Mouse (Mus musculus): Measurements from ENCODE around the gene Plxna1.

The Plxna1 gene

DNA sequence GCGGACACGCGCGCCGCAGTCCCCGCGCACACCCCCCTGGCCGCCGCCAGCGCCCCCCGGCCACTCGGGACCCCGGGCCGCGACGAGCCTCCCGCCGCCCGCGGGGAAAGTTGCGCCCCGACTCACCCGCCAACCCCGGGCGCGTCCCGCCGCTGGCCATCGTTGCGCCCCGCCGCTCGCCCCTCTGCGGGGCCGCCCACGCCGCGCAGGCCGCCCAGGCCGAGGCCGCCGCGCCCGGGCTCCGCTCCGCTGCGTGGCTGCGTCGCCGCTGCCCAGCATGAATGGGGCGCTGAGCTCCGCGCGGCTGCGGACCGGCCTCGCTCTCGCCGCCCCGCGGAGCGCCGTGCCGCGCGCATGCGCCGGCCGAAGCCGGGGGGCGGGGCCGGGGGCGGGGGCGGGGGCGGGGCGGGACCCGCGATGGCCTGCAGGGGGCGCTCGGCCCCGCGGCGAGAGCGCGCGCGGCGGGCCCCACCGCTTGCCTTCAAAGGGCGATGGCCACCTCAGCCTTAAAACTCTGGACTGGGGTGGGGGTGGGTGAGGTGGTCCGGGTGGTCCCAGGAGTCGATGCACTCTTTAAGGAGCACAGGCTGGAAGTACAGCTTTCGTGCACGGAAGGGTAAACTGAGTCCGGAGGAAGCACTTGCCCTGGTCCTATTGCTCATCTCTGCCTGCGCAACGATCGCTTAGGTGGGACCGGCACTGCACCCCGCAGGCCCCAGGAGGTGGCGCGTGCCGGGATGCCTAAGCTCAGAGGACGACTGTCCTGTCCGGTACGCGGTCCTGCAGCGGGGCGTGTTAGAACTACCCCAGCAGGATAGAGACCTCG is at the start of gene Plxna1:
TSS of gene Plxna1 (minus strand) at position 340 of the 826 bp plus-strand sequence.
- peak; percentile 31 to 35 for DNase-seq (ENCODE audit: low spot score in 2 of 2)

DNA sequence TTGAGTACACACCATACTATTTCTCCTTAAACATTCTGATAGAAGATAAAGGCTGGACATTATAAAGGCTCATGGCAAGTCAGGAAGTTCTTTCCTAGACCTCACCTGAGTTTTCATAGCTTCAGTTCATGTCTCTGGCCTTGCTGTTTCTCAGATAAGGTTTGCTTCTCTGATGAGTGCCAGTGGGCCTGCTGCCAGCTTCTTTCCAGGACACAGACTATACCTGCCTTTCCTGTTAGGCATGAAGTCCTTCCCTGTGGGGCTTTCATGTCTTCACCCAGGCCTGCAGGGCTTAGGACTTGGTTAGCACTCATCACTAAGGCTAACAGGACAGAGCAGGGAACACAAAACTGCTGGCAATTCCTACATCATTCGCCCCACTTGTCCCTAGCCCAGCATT is 46.6 kb upstream of the Plxna1 start:
- no peak for DNase-seq (ENCODE audit: low spot score in 2 of 2)

DNA sequence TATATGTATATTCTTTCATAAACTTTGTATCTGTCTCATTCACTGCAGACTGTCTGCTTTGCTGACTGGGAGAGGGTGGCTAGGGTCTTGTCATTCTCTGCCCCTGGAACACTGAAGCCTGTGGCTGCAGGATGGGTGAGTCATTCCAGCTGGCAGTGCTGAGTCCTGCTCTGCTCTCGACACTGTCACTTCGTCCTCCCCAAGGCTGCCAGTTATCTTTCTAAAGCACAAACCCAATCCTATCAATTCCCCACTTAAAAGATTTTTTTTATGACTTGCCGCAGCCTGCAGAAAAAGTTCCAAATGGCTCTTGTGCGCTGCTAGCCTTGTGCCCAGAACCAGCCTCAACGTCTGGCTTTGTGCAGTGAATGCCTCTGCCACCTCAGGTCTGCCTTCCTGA is 45.8 kb upstream of the Plxna1 start:
- no peak for DNase-seq (ENCODE audit: low spot score in 2 of 2)

DNA sequence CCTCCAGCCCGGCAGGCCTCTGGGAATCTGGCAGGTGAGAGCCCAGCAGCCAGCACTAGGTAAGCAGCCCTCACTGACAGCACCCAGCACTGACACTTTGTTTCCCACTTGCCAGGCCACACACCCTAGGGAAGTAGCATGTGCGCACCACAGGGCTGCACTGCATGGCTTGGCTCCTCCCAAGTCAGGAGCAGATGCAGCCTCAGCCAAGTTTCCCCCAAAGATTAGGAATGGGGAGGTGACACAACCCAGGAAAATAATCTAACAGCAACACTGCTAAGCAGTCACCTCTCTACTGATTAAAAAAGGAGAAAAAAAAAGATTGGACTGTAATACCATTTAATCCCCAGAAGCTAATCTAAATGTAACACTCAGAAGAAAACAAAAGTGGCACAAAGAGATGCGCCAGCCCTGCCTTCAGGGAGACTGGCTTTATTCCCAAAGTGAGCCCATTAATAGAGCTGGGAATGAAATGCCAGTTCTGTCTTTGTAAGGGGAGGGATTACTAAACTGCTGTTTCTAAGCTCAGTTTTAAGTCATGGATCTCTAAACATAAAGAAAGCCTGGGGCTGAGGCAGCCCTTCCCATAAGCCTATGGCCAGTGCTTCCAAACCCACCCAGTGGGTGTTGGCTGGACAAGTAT is 44.9 kb upstream of the Plxna1 start:
- DNase-seq (ENCODE audit: low spot score in 2 of 2), result no peak

DNA sequence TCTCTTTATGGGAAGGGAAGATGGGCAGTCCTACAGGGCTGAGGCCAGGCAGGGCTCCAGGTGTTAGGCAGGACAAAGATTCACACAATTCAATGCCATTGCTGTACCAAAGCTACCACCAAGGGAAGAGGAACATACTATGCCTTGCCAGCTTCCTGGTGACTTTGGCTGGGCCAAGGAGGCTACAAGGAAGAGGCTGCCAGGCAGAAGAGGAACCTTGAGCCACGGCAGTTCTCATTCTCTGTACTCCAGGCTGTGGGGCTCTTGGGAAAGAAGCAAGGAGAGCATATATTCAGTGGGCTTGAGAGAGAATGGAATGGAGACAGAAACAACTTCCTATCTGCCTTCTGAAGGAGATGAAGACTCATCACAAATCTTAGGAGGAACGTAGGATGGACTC is 42.5 kb upstream of the Plxna1 start:
- no peak for DNase-seq (ENCODE audit: low spot score in 2 of 2)

DNA sequence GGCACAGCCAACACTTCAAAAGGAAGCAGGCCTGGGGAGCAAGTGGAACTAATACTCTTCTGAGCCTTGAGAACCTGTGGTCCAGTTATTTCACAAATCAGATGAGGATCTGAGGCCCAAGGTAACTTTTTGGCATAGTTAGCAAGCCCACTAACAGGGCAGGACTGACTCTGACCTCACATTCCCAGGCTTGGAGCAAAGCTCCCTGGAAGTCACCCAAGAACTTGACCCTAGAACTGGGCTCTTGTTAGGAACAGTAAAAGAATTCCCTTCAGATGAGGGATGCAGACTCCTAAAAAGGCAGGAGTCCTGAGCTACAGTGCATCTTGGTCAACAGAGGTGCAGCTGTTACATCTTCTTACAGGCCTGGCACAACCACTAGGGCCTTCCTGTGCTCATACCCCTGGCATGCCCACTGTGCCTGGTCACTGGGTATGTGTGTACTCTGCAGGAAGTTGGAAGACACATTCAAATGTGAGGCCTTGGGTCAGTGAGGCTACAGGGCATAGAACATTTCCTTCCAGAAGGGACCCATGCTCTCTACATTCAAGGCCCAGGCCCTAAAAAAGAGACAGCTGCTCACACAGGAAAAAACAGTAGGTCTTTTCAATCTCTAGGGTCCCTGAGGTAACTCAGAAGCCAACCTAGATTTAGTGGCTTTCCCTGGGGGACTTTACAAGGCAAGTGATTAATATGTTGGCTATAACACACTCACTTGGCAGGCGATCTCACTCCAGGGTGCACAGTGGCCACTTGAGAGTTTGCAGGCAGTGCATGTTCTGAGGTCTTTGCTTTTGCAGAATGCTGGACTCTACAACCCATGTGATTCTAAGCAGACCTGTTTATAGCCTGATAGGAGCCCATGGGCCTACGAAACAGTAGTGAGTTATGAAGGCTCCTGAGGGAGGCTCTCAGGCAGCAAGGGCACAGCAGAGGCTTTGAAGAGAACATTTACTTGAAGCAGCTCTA is 41.1 kb upstream of the Plxna1 start:
- DNase-seq (ENCODE audit: low spot score in 2 of 2), result no peak

GRCm38 (mm10) chr6:89402406-89402805 is 40.0 kb upstream of the Plxna1 start:
- DNase-seq (ENCODE audit: low spot score in 2 of 2), result no peak

- DNase-seq (ENCODE audit: low spot score in 2 of 2), result no peak
Observed at GRCm38 (mm10) chr6:89399564-89399963, 37.1 kb upstream of the Plxna1 start.

GRCm38 (mm10) chr6:89397919-89398318 is 35.5 kb upstream of the Plxna1 start:
- peak in 1 of 2 experiments; percentile 14 for DNase-seq (ENCODE audit: low spot score in 2 of 2)

DNA sequence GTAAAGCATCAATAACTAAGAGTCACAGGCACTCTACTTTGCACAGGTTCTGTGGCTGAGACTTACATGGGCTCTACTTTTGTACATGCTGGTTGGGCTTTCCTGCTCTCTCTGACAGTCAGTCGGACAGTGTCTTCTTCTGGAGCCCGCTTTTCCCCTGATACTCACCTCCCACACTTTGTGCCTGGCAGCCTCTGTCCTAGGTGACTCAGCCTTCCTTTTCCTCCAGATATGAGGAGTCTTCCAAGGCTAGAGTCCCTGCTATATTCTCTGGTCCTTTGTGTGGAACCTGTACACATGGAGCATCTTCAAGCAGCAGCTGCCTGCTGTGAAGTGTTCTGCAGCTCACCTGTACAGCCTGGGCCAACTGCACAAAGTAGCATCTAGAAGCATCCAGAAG is 31.4 kb upstream of the Plxna1 start:
- DNase-seq (ENCODE audit: low spot score in 2 of 2), result no peak

GRCm38 (mm10) chr6:89392213-89392612 is 29.8 kb upstream of the Plxna1 start:
- DNase-seq (ENCODE audit: low spot score in 2 of 2), result no peak

- no peak for DNase-seq (ENCODE audit: low spot score in 2 of 2)
Observed at GRCm38 (mm10) chr6:89389771-89390170, 27.4 kb upstream of the Plxna1 start.

GRCm38 (mm10) chr6:89386956-89387355 is 24.5 kb upstream of the Plxna1 start:
- DNase-seq (ENCODE audit: low spot score in 2 of 2), result no peak

DNA sequence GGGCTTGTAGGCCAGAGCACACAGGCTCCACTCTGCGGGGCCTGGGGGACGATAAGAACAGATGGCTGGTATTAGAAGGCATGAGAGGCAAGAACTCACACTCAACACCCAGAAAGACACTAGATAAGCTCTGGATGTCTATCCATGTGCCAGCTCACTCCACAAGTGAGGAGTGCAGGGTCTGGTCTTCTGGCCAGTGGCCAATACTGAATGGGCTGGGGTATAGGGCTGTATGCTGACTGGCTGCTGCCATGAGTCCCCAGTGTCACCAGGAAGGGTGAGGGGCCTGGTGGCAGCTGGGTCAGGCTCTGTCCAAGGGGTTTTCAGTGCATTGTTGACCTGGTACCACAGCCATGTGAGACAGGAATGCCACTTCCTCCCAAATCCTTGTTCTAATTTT is 22.3 kb upstream of the Plxna1 start:
- no peak for DNase-seq (ENCODE audit: low spot score in 2 of 2)

DNA sequence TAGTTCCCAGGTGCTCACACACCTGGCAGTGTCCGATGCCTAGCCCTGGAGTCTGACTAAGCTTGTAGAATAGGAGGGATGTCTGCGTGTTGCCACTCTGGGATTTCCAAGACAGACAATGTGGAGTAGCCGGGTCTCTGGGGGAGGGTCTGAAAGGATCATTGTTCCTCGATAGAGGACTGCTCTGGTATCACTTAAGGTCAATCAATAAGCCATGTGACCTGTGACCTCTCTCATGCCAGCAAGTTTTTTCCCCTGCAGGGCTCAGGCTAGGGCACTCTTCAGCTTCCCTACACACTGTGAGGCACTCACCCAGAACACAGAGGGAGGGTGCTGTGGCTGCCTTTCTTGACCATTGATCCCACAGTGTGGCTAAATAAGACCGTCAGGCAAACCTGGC is 19.4 kb upstream of the Plxna1 start:
- no peak for DNase-seq (ENCODE audit: low spot score in 2 of 2)

GRCm38 (mm10) chr6:89381172-89381571 is 18.8 kb upstream of the Plxna1 start:
- no peak for DNase-seq (ENCODE audit: low spot score in 2 of 2)

GRCm38 (mm10) chr6:89380751-89381150 is 18.3 kb upstream of the Plxna1 start:
- DNase-seq (ENCODE audit: low spot score in 2 of 2), result no peak

GRCm38 (mm10) chr6:89378264-89378663 is 15.8 kb upstream of the Plxna1 start:
- DNase-seq (ENCODE audit: low spot score in 2 of 2), result no peak

DNA sequence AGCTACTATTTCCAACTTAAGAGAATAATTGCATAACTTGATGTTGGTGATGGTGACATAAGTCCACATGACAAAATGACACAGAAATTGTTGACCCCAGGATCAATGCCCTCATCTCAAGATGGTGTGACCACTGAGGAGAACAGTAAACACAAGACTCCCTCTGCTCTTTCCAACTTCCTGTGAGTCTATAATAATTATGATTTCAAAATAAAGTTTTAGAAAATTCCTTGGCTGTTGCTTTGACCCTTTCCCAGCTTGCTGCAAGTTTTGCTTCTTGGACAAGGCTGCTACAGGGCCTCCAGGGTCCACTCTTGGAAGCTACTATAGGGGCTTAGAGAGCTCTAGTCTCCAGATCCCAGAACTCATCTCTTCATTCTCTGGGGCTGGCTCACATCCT is 6.4 kb upstream of the Plxna1 start:
- no peak for DNase-seq (ENCODE audit: low spot score in 2 of 2)

DNA sequence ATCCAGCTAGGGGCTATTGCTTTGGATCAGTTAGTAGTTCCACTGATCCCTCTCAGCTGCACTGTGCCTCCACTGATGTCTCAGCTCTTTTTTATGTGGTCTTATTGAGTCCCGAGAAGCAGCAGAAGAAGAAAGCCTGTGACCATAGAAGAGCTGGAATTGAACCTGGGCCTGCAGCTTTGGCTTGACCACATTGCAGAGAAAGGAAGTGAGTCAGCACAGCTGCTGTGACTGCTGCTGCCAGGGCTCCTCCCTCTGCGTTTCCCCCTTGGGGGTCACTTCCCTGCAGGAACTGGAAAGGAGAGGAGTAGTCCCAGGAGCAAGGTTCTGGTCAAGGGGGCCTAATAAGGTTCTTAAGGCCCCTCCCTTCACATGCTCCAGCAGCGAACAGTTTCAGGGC is 1.9 kb upstream of the Plxna1 start:
- DNase-seq (ENCODE audit: low spot score in 2 of 2), result no peak

- DNase-seq (ENCODE audit: low spot score in 2 of 2), result no peak
Observed at GRCm38 (mm10) chr6:89363107-89363451, 659 bp upstream of the Plxna1 start.
